Mouse (Mus musculus) kidney, postnatal 36 days (tissue): ENCODE results near the gene Rcvrn.
A peak's percentile ranks its signal among the peaks of the same experiment; 100 is the strongest.

Source experiments
- DNase-seq, 2 experiments: peaks; one replicate each; pipeline ENCODE4 v3.0.0; 2021 to 2022; ENCODE audit warnings: mixed read lengths in 2 of 2

Rcvrn gene

DNA sequence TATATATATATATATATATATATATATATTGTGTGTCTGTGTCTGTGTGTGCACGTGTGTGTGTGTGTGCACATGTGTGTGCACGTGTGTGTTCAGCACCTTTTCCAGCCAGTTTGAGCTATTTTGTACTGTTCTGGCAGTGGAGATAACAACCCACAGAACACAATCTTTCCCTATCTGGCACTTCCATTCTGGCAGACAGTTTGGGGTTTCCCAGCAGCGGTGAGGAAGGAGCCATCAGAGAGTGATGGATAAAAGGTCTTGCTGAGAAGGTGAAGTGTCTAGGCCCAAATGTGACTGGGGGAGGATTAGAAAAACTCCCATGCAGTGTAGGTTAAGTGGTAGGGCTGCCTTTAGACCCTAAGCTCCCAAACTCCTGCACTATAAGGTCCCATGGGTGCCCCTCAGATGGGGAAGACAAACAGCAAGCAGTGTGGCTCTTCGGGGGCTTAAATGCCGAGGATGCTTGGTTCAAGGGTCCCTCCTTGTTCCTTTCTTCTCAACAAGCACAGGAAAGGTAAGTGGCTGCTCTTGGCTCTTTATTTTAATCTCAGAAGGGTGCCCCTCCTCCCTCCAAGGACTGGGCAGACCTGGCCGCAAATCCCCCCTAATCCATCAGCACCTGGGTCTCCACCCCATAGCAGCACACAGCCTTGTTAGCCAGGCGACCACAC lies at the start of gene Rcvrn:
Gene Rcvrn (plus strand): TSS at position 624 of the 674 bp plus-strand sequence.
- no peak for DNase-seq

- peak; percentile 75 to 88 for DNase-seq
These were observed 47.4 kb upstream of the Rcvrn start for GRCm38 (mm10) chr11:67647745-67648144.

- peak in 1 of 2 experiments; percentile 6 for DNase-seq
These were observed 46.3 kb upstream of the Rcvrn start for GRCm38 (mm10) chr11:67648651-67649407.

DNA sequence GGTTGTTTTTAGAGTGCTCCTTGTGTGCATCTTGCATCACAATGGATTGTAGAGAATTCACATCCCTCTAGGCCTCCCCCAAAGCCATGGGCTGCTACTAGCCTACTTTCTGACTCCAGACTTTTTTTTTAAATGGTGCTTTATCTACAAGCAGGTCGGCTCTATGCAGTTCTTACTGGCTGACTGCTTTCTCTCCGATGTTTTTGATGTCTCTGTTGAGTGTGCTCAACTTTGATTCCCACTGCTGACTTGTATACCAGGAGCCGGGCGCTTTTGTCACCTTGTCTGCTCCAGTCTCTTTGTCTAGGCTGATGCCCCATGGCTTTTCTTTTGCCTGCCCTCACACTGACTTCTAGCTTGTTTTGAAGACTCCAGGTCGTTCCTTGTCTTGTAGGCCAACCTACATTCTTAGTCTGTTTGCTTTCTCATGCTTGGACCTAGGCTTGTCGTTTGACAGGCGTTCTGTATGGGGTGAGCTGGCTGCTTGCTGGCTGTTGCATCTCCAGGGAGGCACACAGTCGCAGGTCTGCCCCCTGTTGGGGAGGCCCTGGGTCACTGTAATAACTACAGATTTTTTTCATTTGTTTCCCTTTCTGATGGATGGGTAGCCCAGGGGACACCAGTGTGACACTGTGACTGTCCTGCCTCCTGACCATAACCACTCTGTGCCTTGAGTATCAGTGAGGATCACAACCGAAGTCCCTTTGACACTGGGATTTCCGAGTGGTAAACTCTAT lies 45.0 kb upstream of the Rcvrn start:
- peak in 1 of 2 experiments; percentile 36 for DNase-seq

DNA sequence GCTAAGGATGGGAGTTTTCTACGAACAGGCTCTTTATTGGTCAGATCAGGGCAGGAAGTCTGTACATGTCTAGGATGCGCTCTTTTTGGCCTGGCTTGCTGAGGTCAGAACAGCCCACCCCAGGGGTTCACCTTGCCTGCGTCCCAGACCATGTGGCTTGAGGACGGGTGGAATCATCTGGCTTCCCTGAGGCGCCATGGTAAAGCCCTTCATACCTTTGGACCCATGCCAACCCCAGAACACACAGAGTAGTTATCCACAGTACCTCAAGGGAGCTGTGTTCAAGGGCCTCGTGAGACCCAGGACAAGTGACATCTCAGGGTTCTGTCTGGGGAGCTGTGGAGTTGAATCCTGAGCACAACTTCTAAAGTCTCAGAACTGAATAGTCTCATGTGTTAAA lies 43.4 kb upstream of the Rcvrn start:
- no peak for DNase-seq

- DNase-seq = peak; percentile 13 to 57
These were observed 42.8 kb upstream of the Rcvrn start for GRCm38 (mm10) chr11:67652194-67652892.

DNA sequence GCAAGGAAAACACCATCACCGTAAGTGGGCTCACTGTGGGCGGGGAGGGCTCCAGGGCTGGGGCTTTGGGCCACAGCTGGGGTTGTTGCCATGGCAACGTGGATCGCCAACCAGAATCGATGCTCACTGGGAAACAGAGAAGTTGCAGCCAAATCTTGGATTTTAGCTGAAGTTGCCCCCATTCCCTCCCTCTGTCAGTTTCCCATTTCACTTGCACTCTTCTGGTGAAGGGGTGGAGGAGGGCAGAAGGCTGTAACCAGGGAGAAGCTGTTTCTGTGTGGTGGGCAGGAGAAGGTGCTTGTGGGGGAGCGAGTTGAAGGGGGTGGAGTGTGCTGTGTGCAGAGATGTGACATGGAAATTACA lies 42.3 kb upstream of the Rcvrn start:
- no peak for DNase-seq

- no peak for DNase-seq
These were observed 41.5 kb upstream of the Rcvrn start for GRCm38 (mm10) chr11:67653521-67654090.

DNA sequence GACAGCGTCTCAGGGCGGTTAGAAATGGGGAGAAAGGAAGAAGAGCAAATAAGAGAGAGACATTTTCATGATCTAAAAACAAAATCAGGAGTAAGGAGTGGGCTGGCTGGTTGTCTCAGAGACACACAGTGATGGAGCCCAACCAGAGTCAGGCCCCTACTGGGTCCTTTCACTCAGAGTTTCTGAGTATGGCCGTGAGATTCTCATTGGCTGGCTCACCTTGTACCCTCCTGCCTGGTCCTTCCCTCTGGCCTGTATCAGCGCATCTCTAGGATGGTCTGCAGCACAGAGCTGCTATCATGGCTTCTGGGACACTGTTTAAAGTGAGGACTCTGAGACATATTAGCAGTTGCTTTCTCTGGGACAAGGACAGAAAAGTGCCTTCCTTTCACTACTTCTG lies 40.6 kb upstream of the Rcvrn start:
- DNase-seq = no peak

- DNase-seq = no peak
These were observed 39.7 kb upstream of the Rcvrn start for GRCm38 (mm10) chr11:67655236-67655959.

DNA sequence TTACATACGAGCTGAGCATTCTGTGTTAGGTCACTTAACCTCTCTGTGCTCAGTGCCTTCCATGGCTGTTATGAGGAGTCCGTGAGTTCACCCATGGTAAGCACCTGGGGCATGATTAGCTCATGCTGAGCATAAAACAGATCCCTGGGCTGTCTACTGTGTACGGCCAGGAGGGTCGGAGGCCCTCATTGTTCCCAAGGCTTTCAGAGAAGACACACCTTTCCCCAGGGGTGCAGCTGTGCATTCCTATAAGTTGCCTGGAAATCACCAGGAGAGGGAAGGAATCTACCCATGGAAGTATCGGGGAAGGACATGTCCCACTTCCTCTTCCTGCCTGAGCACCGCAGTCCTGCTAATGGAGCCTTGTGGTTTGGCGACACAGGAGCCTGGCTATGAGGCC lies 38.8 kb upstream of the Rcvrn start:
- no peak for DNase-seq

DNA sequence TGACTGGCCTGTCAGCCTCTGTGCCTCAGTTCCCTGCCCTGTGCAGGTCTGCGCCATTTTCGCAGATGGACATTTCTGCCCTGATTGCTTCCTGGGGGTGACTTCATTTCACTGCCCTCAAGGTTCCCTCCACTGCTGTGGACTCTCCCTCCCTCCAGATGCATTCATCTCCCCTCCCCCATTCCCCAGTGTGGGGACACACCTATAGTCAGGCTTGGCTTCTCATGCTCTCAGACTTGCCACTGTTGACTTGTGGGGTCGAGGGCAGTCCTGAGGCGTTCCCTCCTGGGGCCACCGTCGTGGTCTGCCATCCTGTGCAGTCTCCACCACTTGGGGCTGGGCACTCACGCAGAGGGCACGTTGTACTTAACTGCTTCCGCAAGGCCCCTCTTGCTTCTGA lies 38.3 kb upstream of the Rcvrn start:
- no peak for DNase-seq

GRCm38 (mm10) chr11:67657685-67658382 lies 37.3 kb upstream of the Rcvrn start:
- DNase-seq = peak; percentile 28 to 50

- DNase-seq = no peak
These were observed 33.7 kb upstream of the Rcvrn start for GRCm38 (mm10) chr11:67661465-67661864.

DNA sequence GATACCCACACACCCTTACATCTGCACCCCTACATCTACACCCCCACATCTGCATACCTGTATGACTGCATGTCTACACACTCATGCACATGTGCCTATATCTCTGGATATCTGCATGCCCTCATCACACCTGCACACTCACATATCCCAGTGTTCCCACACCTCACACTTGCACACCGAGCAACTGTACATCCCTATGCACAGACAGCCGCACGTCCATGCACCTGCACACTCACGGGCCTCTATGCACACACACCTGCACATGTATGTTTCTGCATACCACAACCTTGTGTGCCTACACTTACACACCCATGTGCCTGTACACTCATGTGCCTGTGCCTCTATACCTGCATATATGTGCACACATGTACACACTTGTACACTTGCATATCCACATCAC lies 31.7 kb upstream of the Rcvrn start:
- DNase-seq = no peak

DNA sequence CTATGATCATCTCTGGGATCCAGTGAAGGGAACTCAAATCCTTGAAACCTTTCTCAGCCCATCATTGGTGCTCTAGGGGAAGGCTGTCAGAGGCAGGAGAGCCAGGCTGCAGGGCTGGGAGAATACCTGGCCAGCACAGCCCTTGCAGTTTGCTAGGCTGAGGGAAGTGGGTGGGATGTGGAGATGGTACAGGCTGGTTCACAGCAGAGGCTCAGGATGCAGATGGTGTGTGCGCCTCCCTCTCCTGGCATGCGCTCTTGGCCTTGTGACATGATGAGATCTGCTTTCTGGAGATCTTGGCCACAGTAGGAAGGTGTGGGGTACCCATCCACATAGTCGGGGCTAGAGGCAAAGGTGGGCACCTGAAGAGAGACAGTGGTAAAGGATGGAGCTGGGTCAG lies 30.9 kb upstream of the Rcvrn start:
- no peak for DNase-seq

GRCm38 (mm10) chr11:67664918-67665317 lies 30.2 kb upstream of the Rcvrn start:
- no peak for DNase-seq

DNA sequence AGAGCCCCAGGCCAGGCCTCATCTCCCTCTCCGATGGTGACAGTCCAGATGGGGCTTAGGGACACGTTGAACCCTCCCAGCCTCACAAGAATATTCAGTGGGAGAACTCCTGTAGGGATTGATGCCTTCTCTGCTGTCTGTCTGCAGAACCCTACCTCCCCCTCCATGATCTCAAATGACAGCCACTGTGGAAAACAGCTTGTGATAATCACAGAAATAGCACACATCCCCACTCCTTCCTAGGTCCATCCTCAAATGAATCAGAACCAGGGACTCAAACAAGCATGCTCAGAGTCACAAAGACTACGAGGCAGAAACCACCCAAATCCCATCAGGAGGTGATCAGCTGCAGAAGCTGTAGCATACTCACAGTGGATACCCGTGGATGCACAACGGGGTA lies 29.0 kb upstream of the Rcvrn start:
- no peak for DNase-seq

DNA sequence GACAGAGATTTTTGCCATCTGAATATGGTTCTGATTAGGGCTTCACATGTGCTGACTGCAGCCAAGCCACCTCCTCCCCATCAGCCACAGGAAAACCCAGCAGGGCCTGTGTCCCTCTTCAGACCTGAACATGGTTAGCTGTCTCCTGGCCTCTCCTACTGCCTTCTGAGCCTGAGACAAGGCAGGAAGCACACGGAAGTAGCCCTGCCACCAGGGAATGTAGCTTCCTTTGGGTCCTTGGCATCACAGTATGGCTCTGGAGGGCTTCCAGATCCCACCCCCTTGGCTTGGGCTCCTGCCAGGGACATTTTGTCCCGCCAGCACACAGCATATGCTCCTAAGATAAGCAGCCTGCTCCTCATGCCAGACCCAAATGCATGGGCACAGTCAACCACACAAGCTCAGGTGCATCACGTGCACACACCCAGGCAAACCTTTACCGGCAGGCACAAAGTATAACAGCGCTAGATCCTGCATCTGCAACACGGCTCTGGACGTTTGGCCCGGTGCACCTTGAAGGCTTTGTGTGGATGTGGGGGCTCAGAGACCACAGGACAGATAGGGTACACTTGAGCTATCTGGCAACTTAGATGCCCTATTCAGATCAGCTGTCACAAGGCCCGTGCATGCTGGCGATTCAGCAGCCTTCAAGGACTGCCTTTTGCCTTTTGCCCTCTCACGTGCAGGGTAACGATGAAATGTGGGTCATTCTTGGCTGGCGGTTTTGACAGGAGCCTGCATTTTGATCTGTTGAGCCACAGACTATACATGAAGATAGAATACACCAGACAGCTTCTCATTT lies 27.4 kb upstream of the Rcvrn start:
- DNase-seq = peak; percentile 62 to 65

- no peak for DNase-seq
These were observed 26.6 kb upstream of the Rcvrn start for GRCm38 (mm10) chr11:67668460-67669007.
